Mouse (Mus musculus): ENCODE results near the gene Nr3c2. TPM values are rescaled to one million over a fixed set of nuclear protein-coding genes. Genes with fewer than 3 reads are reported as not detected.
A peak's percentile ranks its signal among the peaks of the same experiment; 100 is the strongest.

Gene Nr3c2
- polyA plus RNA-seq, 1 experiment from 2014 or later, result 1.2 TPM

GRCm38 (mm10) chr8:76911206-76911605 lies 12.0 kb downstream of the Nr3c2 start:
- H3K9me3 ChIP-seq (replicated peaks), result no peaks in the 10 kb centered on the region
- no peaks in the 10 kb centered on the region for H3K36me3 ChIP-seq
- H3K4me1 ChIP-seq, result no peaks in the 10 kb centered on the region
- no peaks in the 10 kb centered on the region for H3K27me3 ChIP-seq (replicated peaks)
- no peak overlapping the region for H3K27ac ChIP-seq
- no peak overlapping the region for H3K4me2 ChIP-seq
- H3K4me3 ChIP-seq, result no peak overlapping the region
- no peak overlapping the region for H3K9ac ChIP-seq
- ATAC-seq, result no peak

- Histone ChIP-seq H3K4me3 (no peak overlapping the region), H3K9me3 (replicated peaks) (no peaks in the 10 kb centered on the region), H3K4me2 (no peak overlapping the region), H3K4me1 (no peaks in the 10 kb centered on the region), H3K36me3 (no peaks in the 10 kb centered on the region), H3K27ac (no peak overlapping the region), H3K27me3 (replicated peaks) (no peaks in the 10 kb centered on the region), H3K9ac (no peak overlapping the region)
- peak; percentile 78 for ATAC-seq
- WGBS (ENCODE audit: insufficient replicate concordance), result 58% methylated on average over 3 of the region's 3 CpGs
Measured at GRCm38 (mm10) chr8:76912678-76913077, 13.4 kb downstream of the Nr3c2 start.

- Histone ChIP-seq H3K27ac (no peak overlapping the region), H3K27me3 (replicated peaks) (no peaks in the 10 kb centered on the region), H3K4me3 (no peak overlapping the region), H3K9ac (no peak overlapping the region), H3K4me1 (no peaks in the 10 kb centered on the region), H3K4me2 (no peak overlapping the region), H3K36me3 (no peaks in the 10 kb centered on the region), H3K9me3 (replicated peaks) (no peaks in the 10 kb centered on the region)
- ATAC-seq, result no peak
- 65% methylated on average over 4 of the region's 4 CpGs for WGBS (ENCODE audit: insufficient replicate concordance)
Measured at GRCm38 (mm10) chr8:76913207-76913606, 14.0 kb downstream of the Nr3c2 start.

- no peak for ATAC-seq
- no peaks in the 10 kb centered on the region for H3K36me3 ChIP-seq
- no peak overlapping the region for H3K27ac ChIP-seq
- H3K9ac ChIP-seq, result no peak overlapping the region
- no peaks in the 10 kb centered on the region for H3K27me3 ChIP-seq (replicated peaks)
- no peak overlapping the region for H3K4me3 ChIP-seq
- H3K4me1 ChIP-seq, result no peaks in the 10 kb centered on the region
- no peak overlapping the region for H3K4me2 ChIP-seq
- 65% methylated on average over 2 of the region's 2 CpGs for WGBS (ENCODE audit: insufficient replicate concordance)
- H3K9me3 ChIP-seq (replicated peaks), result no peaks in the 10 kb centered on the region
Measured at GRCm38 (mm10) chr8:76915260-76915659, 16.0 kb downstream of the Nr3c2 start.

- Histone ChIP-seq H3K27ac (no peak overlapping the region), H3K4me1 (no peaks in the 10 kb centered on the region), H3K4me2 (no peak overlapping the region), H3K36me3 (no peaks in the 10 kb centered on the region), H3K9ac (no peak overlapping the region), H3K27me3 (replicated peaks) (no peaks in the 10 kb centered on the region), H3K9me3 (replicated peaks) (no peaks in the 10 kb centered on the region), H3K4me3 (no peak overlapping the region)
- WGBS (ENCODE audit: insufficient replicate concordance), result 65% methylated on average over 2 of the region's 2 CpGs
- ATAC-seq, result no peak
Measured at GRCm38 (mm10) chr8:76919546-76919945, 20.3 kb downstream of the Nr3c2 start.

- Histone ChIP-seq H3K36me3 (no peaks in the 10 kb centered on the region), H3K9me3 (replicated peaks) (no peaks in the 10 kb centered on the region), H3K4me3 (no peak overlapping the region), H3K4me2 (no peak overlapping the region), H3K27ac (no peak overlapping the region), H3K9ac (no peak overlapping the region), H3K27me3 (replicated peaks) (no peaks in the 10 kb centered on the region), H3K4me1 (no peaks in the 10 kb centered on the region)
- WGBS (ENCODE audit: insufficient replicate concordance), result 68% methylated on average over 4 of the region's 4 CpGs
- no peak for ATAC-seq
Measured at GRCm38 (mm10) chr8:76924150-76924549, 24.9 kb downstream of the Nr3c2 start.

- no peak overlapping the region for H3K27ac ChIP-seq
- H3K36me3 ChIP-seq, result no peaks in the 10 kb centered on the region
- no peaks in the 10 kb centered on the region for H3K9me3 ChIP-seq (replicated peaks)
- 48% methylated on average over 1 of the region's 1 CpGs for WGBS (ENCODE audit: insufficient replicate concordance)
- no peaks in the 10 kb centered on the region for H3K4me1 ChIP-seq
- no peaks in the 10 kb centered on the region for H3K27me3 ChIP-seq (replicated peaks)
- no peak overlapping the region for H3K4me2 ChIP-seq
- no peak for ATAC-seq
- H3K9ac ChIP-seq, result no peak overlapping the region
- H3K4me3 ChIP-seq, result no peak overlapping the region
Measured at GRCm38 (mm10) chr8:76928326-76928725, 29.1 kb downstream of the Nr3c2 start.

GRCm38 (mm10) chr8:76928808-76929207 lies 29.6 kb downstream of the Nr3c2 start:
- Histone ChIP-seq H3K36me3 (no peaks in the 10 kb centered on the region), H3K9me3 (replicated peaks) (no peaks in the 10 kb centered on the region), H3K4me2 (no peak overlapping the region), H3K27ac (no peak overlapping the region), H3K9ac (no peak overlapping the region), H3K27me3 (replicated peaks) (no peaks in the 10 kb centered on the region), H3K4me1 (no peaks in the 10 kb centered on the region), H3K4me3 (no peak overlapping the region)
- ATAC-seq, result no peak
- 60% methylated on average over 5 of the region's 5 CpGs for WGBS (ENCODE audit: insufficient replicate concordance)

GRCm38 (mm10) chr8:76965046-76965445 lies 65.8 kb downstream of the Nr3c2 start:
- no peaks in the 10 kb centered on the region for H3K27me3 ChIP-seq (replicated peaks)
- no peaks in the 10 kb centered on the region for H3K36me3 ChIP-seq
- no peak overlapping the region for H3K27ac ChIP-seq
- H3K4me2 ChIP-seq, result no peak overlapping the region
- 56% methylated on average over 3 of the region's 3 CpGs for WGBS (ENCODE audit: insufficient replicate concordance)
- no peaks in the 10 kb centered on the region for H3K9me3 ChIP-seq (replicated peaks)
- H3K4me1 ChIP-seq, result no peaks in the 10 kb centered on the region
- no peak overlapping the region for H3K9ac ChIP-seq
- no peak overlapping the region for H3K4me3 ChIP-seq
- no peak for ATAC-seq

- no peak overlapping the region for H3K4me3 ChIP-seq
- no peak overlapping the region for H3K4me2 ChIP-seq
- H3K9me3 ChIP-seq (replicated peaks), result no peaks in the 10 kb centered on the region
- no peaks in the 10 kb centered on the region for H3K4me1 ChIP-seq
- WGBS (ENCODE audit: insufficient replicate concordance), result 81% methylated on average over 4 of the region's 4 CpGs
- H3K9ac ChIP-seq, result no peak overlapping the region
- no peak for ATAC-seq
- no peaks in the 10 kb centered on the region for H3K27me3 ChIP-seq (replicated peaks)
- no peak overlapping the region for H3K27ac ChIP-seq
- no peaks in the 10 kb centered on the region for H3K36me3 ChIP-seq
Measured at GRCm38 (mm10) chr8:76971187-76971586, 71.9 kb downstream of the Nr3c2 start.

GRCm38 (mm10) chr8:76971761-76972404 lies 72.6 kb downstream of the Nr3c2 start:
- ATAC-seq, result no peak
- WGBS (ENCODE audit: insufficient replicate concordance), result 67% methylated on average over 9 of the region's 9 CpGs
- no peak overlapping the region for H3K27ac ChIP-seq

GRCm38 (mm10) chr8:76972947-76973552 lies 73.8 kb downstream of the Nr3c2 start:
- Histone ChIP-seq H3K9ac (no peak overlapping the region), H3K27ac (no peak overlapping the region), H3K4me2 (no peak overlapping the region), H3K4me1 (no peaks in the 10 kb centered on the region), H3K9me3 (replicated peaks) (no peaks in the 10 kb centered on the region), H3K27me3 (replicated peaks) (no peaks in the 10 kb centered on the region), H3K4me3 (no peak overlapping the region), H3K36me3 (no peaks in the 10 kb centered on the region)
- ATAC-seq, result no peak
- 65% methylated on average over 8 of the region's 8 CpGs for WGBS (ENCODE audit: insufficient replicate concordance)

More at GRCm38 (mm10) chr8:76971761-76972404, 72.6 kb downstream of the Nr3c2 start:
- Histone ChIP-seq H3K4me2 (no peak overlapping the region), H3K27me3 (replicated peaks) (no peaks in the 10 kb centered on the region), H3K9ac (no peak overlapping the region), H3K4me1 (no peaks in the 10 kb centered on the region), H3K9me3 (replicated peaks) (no peaks in the 10 kb centered on the region), H3K36me3 (no peaks in the 10 kb centered on the region), H3K4me3 (no peak overlapping the region)

- no peaks in the 10 kb centered on the region for H3K9me3 ChIP-seq (replicated peaks)
- WGBS (ENCODE audit: insufficient replicate concordance), result 72% methylated on average over 4 of the region's 4 CpGs
- H3K27me3 ChIP-seq (replicated peaks), result no peaks in the 10 kb centered on the region
- no peak for ATAC-seq
- H3K4me2 ChIP-seq, result no peak overlapping the region
- H3K27ac ChIP-seq, result no peak overlapping the region
- no peak overlapping the region for H3K9ac ChIP-seq
- no peaks in the 10 kb centered on the region for H3K36me3 ChIP-seq
- no peaks in the 10 kb centered on the region for H3K4me1 ChIP-seq
- H3K4me3 ChIP-seq, result no peak overlapping the region
Measured at GRCm38 (mm10) chr8:76977907-76978306, 78.7 kb downstream of the Nr3c2 start.
